Mouse (Mus musculus): Measurements from ENCODE around the gene 4931428F04Rik.

DNA sequence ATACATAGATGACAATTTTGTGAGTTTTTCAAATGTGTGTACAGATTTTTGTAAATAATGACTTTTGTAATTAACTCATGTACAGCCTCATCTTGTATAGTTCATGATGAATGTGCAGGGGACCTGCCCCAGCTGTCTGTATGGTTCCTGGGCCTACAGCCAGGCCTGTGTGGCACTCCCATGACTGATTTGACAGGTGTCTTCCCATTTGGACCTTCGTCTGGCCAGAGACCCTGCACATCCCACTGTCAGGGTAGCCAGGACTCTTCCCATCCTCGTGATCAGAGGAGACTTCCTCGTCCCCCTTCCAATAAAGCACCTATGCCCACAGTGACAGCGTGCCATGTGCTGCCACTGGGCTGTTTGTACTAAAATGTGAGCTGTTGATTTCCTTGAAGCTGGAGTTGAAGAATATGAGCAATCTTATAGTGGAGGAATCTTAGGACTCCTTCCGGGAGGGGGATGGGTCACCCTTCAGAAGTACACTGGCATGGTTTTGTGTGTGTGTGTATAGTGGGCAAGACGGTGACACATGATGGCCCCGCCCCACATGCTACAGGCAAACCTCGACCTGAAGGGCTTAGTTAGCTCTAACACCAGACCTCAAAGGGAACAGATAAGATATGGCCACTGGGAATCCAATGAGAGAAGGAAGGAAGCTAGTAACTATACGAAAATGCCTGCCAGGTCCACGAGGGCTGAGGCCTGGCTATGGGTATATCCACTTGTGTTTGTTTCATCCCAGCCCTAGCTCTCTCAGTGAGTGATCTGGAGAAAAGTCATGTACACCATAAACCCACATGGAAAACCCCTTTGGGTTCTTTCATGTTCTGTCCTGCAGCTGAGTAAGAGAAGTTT is 36.8 kb downstream of the 4931428F04Rik start:
- TF ChIP-seq CHD2 (IDR thresholded peaks at IDR 0.05; ENCODE audit: low read depth, low read length), result no peak
- no peak for TF ChIP-seq ZNF384 (IDR thresholded peaks at IDR 0.05; ENCODE audit: low read depth, low read length)
- TF ChIP-seq ZC3H11A (IDR thresholded peaks at IDR 0.05; ENCODE audit: borderline replicate concordance, low read depth, low read length), result no peak
